Mouse (Mus musculus): ENCODE data around the gene Ggact.

- TF ChIP-seq CTCF (IDR thresholded peaks at IDR 0.05; ENCODE audit: control insufficient read depth, insufficient read depth, insufficient replicate concordance, low read depth, low read length) (no peak), POLR2A (IDR thresholded peaks at IDR 0.05; ENCODE audit: control insufficient read depth, low read depth, low read length) (no peak)
These were observed 4.0 kb downstream of the Ggact start for GRCm38 (mm10) chr14:122909368-122910091.

All from testis, adult 2 months (tissue).